Mouse (Mus musculus): Measurements from ENCODE around the gene Stxbp4. TPM values are rescaled to one million over a fixed set of nuclear protein-coding genes. Genes with fewer than 3 reads are reported as not detected.

Gene Stxbp4
- polyA plus RNA-seq, 1 experiment: 2.4 TPM

DNA sequence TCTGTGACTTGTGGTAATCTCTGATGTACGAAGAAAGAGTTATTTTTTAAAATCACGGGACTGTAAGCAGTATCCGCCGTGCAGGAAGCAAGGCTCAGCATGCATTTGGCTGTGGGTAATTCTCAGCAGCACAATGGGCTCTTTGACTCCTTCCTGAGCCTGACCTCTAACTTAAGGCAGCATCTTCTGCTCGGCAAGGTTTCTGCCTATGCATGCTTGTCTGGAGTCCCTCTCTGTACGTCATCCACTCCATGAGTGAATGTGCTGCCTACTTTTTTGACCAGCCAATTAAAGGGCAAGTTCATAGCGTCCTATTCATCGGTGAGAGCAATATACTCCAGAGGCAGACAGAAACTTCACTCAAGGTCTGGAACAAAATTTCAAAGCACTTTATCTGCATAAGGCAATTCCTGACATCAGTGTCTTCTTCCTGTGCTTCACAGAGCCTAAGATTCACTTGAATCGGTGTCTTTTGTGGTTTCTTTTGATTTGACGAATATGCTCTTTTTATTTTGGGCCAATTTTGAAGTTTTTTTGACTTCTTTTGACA, 173.8 kb downstream of the Stxbp4 start:
- no peak for DNase-seq (ENCODE audit: low read depth)

- no peak for DNase-seq (ENCODE audit: low read depth)
These were observed 177.4 kb downstream of the Stxbp4 start for GRCm38 (mm10) chr11:90460458-90460857.

GRCm38 (mm10) chr11:90452134-90452533, 185.8 kb downstream of the Stxbp4 start:
- no peak for DNase-seq (ENCODE audit: low read depth)

GRCm38 (mm10) chr11:90451506-90451905, 186.4 kb downstream of the Stxbp4 start:
- no peak for DNase-seq (ENCODE audit: low read depth)

- no peak for DNase-seq (ENCODE audit: low read depth)
These were observed 195.4 kb downstream of the Stxbp4 start for GRCm38 (mm10) chr11:90442462-90442861.

GRCm38 (mm10) chr11:90440851-90441250, 197.0 kb downstream of the Stxbp4 start:
- no peak for DNase-seq (ENCODE audit: low read depth)

DNA sequence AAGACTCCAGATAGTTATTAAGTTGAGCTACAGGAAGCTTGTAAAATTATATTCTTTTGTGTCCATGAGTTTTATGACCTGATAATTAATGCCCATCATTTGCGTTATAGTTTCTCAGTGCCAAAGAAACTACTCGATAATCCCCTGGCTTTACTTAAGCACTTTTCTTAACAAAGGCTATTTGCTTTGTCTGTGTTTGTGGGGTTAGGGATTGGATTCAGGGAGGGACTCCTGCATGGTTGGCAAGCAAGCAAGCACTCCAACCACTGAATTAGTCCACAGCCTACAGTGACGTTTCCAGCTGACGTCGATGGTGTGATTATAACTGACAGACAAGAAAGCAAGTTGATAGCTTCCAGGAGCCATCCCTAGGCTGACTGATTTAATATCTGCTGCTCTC, 199.1 kb downstream of the Stxbp4 start:
- peak; percentile 52 for DNase-seq (ENCODE audit: low read depth)

Other genes starting within 250 kb of the Stxbp4 start
- gene Hlf, start 247.2 kb downstream of the Stxbp4 start, polyA plus RNA-seq (2012; rRNA removed): 12.8 and 14.3 TPM in 2 replicates
- 7.3 and 9.3 TPM in 2 replicates for gene Cox11, start 89 bp upstream of the Stxbp4 start, polyA plus RNA-seq (2012; rRNA removed)
- gene Tom1l1, start 50.3 kb upstream of the Stxbp4 start, polyA plus RNA-seq (2012; rRNA removed): 4.6 and 6.3 TPM in 2 replicates

Measured in gonadal fat pad, adult 2 months (tissue).